Mouse (Mus musculus): ENCODE measurements around the gene Arf3. TPM values are rescaled to one million over a fixed set of nuclear protein-coding genes. Genes with fewer than 3 reads are reported as not detected.
A peak's percentile ranks its signal among the peaks of the same experiment; 100 is the strongest.

The Arf3 gene
- total and polyA plus RNA-seq, 3 experiments = 37.4 to 239 (median 140) TPM

DNA sequence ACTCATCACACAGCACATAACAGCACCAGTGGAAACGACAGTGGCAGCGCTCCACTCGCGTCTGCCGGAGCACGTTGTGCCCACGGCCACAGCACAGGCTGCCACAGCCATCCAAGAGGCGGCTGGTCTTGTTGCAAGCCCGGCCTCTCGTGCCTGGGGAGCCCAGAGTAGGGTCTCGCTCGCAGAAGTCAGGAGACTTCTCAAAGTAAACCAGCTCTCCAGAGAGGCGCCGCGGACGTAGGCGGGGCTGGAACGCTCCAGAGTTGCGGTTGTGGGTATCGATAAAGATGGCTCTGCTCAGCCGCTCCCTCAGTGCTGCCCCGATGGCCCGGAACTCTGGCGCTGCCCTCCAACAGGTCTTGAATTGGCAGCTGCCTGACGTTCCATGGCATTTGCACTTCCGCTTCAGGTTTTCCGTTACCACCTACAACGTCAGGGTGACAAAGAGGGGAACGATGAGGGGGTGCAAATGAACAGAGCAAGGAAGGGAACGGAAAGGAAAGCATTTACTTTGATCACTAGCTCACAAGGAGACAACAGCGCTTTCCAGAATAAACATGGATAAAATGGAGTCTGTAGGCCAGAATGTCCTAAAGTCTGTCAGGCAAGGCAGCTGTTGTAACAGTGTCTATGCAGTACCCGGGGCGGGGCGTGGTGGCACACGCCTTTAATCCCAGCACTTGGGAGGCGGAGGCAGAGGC lies 9.6 kb upstream of the Arf3 start:
- Histone ChIP-seq H3K9ac (ENCODE audit: control insufficient read depth, low read depth, low read length, poor library complexity, severe bottlenecking) (peak overlapping the region; percentile 76), H3K4me1 (ENCODE audit: control insufficient read depth in 1 of 2, insufficient read depth in 2 of 2, low read length in 2 of 2) (peaks cover 0 to 1% of the 10 kb centered on the region in 2 experiments; a peak in 1 of 4 replicates), H3K9me3 (replicated peaks; ENCODE audit: insufficient read depth, low read length) (no peaks in the 10 kb centered on the region), H3K4me3 (ENCODE audit: control insufficient read depth in 1 of 2, insufficient read depth in 1 of 2, low read depth in 2 of 2, low read length in 2 of 2) (peak overlapping the region; percentile 67 to 72), H3K79me2 (ENCODE audit: control insufficient read depth, insufficient read depth, low read length, poor library complexity) (no peaks in the 10 kb centered on the region; the same call in 1 of the 2 replicates), H3K27ac (ENCODE audit: control insufficient read depth, low read depth, low read length) (peak overlapping the region; percentile 79), H3K27me3 (ENCODE audit: control insufficient read depth in 1 of 2, insufficient read depth in 2 of 2, low read length in 2 of 2) (no peaks in the 10 kb centered on the region), H3K36me3 (ENCODE audit: control insufficient read depth in 1 of 2, insufficient read depth in 2 of 2, low read length in 2 of 2) (peaks cover 0 to 10% of the 10 kb centered on the region in 2 experiments; a peak in 2 of 4 replicates)
- DNase-seq (ENCODE audit: low read depth, low spot score) = peak; percentile 93
- TF ChIP-seq KAT2A (conservative IDR thresholded peaks at IDR 0.05; ENCODE audit: low read depth, low read length) (peak; percentile 50; the same call in 1 of the 2 replicates), MYB (IDR thresholded peaks at IDR 0.05; ENCODE audit: low read depth, low read length) (peak; percentile 64), GATA1 (IDR thresholded peaks at IDR 0.05; ENCODE audit: low read depth, low read length) (no peak), EP300 (IDR thresholded peaks at IDR 0.05; ENCODE audit: low read depth in 1 of 2, low read length in 2 of 2) (peak; percentile 36 to 71; a peak in 3 of 4 replicates), MXI1 (IDR thresholded peaks at IDR 0.05; ENCODE audit: low read depth, low read length) (peak; percentile 75), ZMIZ1 (IDR thresholded peaks at IDR 0.05; ENCODE audit: low read depth, low read length) (peak; percentile 62; the same call in 1 of the 2 replicates), CHD1 (IDR thresholded peaks at IDR 0.05; ENCODE audit: low read depth, low read length) (peak; percentile 61; the same call in 1 of the 2 replicates), JUND (IDR thresholded peaks at IDR 0.05; ENCODE audit: low read depth, low read length) (no peak), POLR2AphosphoS5 (IDR thresholded peaks at IDR 0.05; ENCODE audit: borderline replicate concordance, low read depth, low read length) (no peak; the same call in 1 of the 2 replicates), MAFK (IDR thresholded peaks at IDR 0.05; ENCODE audit: borderline replicate concordance, low read depth, low read length) (no peak; the same call in 1 of the 2 replicates), TBP (IDR thresholded peaks at IDR 0.05; ENCODE audit: low read depth, low read length) (peak; percentile 75), CHD2 (IDR thresholded peaks at IDR 0.05; ENCODE audit: low read length) (no peak), RCOR1 (IDR thresholded peaks at IDR 0.05; ENCODE audit: low read depth, low read length) (peak; percentile 65), ZKSCAN1 (IDR thresholded peaks at IDR 0.05; ENCODE audit: low read depth, low read length) (no peak), POLR2A (IDR thresholded peaks at IDR 0.05; ENCODE audit: control insufficient read depth in 1 of 2, insufficient read depth in 1 of 2, low read depth in 1 of 2, low read length in 2 of 2, poor library complexity in 1 of 2) (peak; percentile 68 to 73), USF1 (IDR thresholded peaks at IDR 0.05; ENCODE audit: low read depth, low read length) (0 out of 2 replicates have a peak, but pooled peaks have one; percentile 15), NELFE (IDR thresholded peaks at IDR 0.05; ENCODE audit: low read depth, low read length) (peak; percentile 67), MYC (IDR thresholded peaks at IDR 0.05; ENCODE audit: low read depth, low read length) (peak; percentile 47), TCF12 (IDR thresholded peaks at IDR 0.05; ENCODE audit: low read depth, low read length) (peak; percentile 15; the same call in 1 of the 2 replicates), SMC3 (IDR thresholded peaks at IDR 0.05; ENCODE audit: low read depth, low read length) (no peak), UBTF (IDR thresholded peaks at IDR 0.05; ENCODE audit: borderline replicate concordance, insufficient read depth, low read depth, low read length) (0 out of 2 replicates have a peak, but pooled peaks have one; percentile 69), MAZ (IDR thresholded peaks at IDR 0.05; ENCODE audit: low read depth, low read length) (peak; percentile 19; the same call in 1 of the 2 replicates), E2F4 (IDR thresholded peaks at IDR 0.05; ENCODE audit: borderline replicate concordance, low read depth, low read length) (no peak), ZNF384 (IDR thresholded peaks at IDR 0.05; ENCODE audit: low read depth, low read length) (no peak), MAX (IDR thresholded peaks at IDR 0.05; ENCODE audit: low read length) (peak; percentile 50), GABPA (IDR thresholded peaks at IDR 0.05; ENCODE audit: low read depth, low read length) (no peak), ELF1 (IDR thresholded peaks at IDR 0.05; ENCODE audit: low read depth, low read length) (peak; percentile 86), CTCF (IDR thresholded peaks at IDR 0.05 in 2 of 3, conservative IDR thresholded peaks at IDR 0.05 in 1 of 3; ENCODE audit: control insufficient read depth in 1 of 3, insufficient read depth in 1 of 3, low read depth in 2 of 3, low read length in 3 of 3, poor library complexity in 1 of 3, severe bottlenecking in 1 of 3) (no peak), ETS1 (IDR thresholded peaks at IDR 0.05; ENCODE audit: low read depth, low read length) (peak; percentile 48; the same call in 1 of the 2 replicates), USF2 (IDR thresholded peaks at IDR 0.05; ENCODE audit: borderline replicate concordance in 1 of 2, insufficient read depth in 1 of 2, low read depth in 1 of 2, low read length in 2 of 2) (no peak), NRF1 (IDR thresholded peaks at IDR 0.05; ENCODE audit: insufficient read depth, low read depth, low read length, poor library complexity, severe bottlenecking) (no peak), BHLHE40 (IDR thresholded peaks at IDR 0.05; ENCODE audit: borderline replicate concordance, low read depth, low read length) (peak; percentile 38; the same call in 1 of the 2 replicates), MEF2A (IDR thresholded peaks at IDR 0.05; ENCODE audit: extremely low read depth, insufficient replicate concordance, low read depth, low read length, poor library complexity, severe bottlenecking) (peak; percentile 24; the same call in 1 of the 2 replicates), HCFC1 (IDR thresholded peaks at IDR 0.05; ENCODE audit: low read depth, low read length) (peak; percentile 72), SIN3A (IDR thresholded peaks at IDR 0.05; ENCODE audit: low read length) (peak; percentile 86)

Measured in MEL (cell line).